Mouse (Mus musculus) testis, postnatal 10 days (tissue): Measurements from ENCODE around the gene Muc20.
A peak's percentile ranks its signal among the peaks of the same experiment; 100 is the strongest.

Source experiments
- DNase-seq: peaks from one replicate; pipeline ENCODE4 v3.0.0; 2021; ENCODE audit warnings: low spot score

Muc20 gene

GRCm38 (mm10) chr16:32797426-32797689 lies at the start of gene Muc20:
Muc20 (minus strand) TSS chr16:32797435.
- DNase-seq: no peak

- DNase-seq: no peak
Measured at GRCm38 (mm10) chr16:32831501-32831900, 34.3 kb upstream of the Muc20 start.

GRCm38 (mm10) chr16:32829104-32829503 lies 31.9 kb upstream of the Muc20 start:
- no peak for DNase-seq

- DNase-seq: no peak
Measured at GRCm38 (mm10) chr16:32826521-32826920, 29.3 kb upstream of the Muc20 start.

GRCm38 (mm10) chr16:32825380-32825779 lies 28.1 kb upstream of the Muc20 start:
- no peak for DNase-seq

- DNase-seq: no peak
Measured at GRCm38 (mm10) chr16:32824061-32824460, 26.8 kb upstream of the Muc20 start.

- DNase-seq: no peak
Measured at GRCm38 (mm10) chr16:32823487-32823886, 26.3 kb upstream of the Muc20 start.

- no peak for DNase-seq
Measured at GRCm38 (mm10) chr16:32822881-32823280, 25.6 kb upstream of the Muc20 start.

GRCm38 (mm10) chr16:32822450-32822827 lies 25.2 kb upstream of the Muc20 start:
- DNase-seq: no peak

- no peak for DNase-seq
Measured at GRCm38 (mm10) chr16:32821772-32822449, 24.7 kb upstream of the Muc20 start.

- DNase-seq: no peak
Measured at GRCm38 (mm10) chr16:32818441-32818840, 21.2 kb upstream of the Muc20 start.

- DNase-seq: no peak
Measured at GRCm38 (mm10) chr16:32818036-32818435, 20.8 kb upstream of the Muc20 start.

- peak; percentile 51 for DNase-seq
Measured at GRCm38 (mm10) chr16:32815160-32815605, 17.9 kb upstream of the Muc20 start.

GRCm38 (mm10) chr16:32814539-32814938 lies 17.3 kb upstream of the Muc20 start:
- DNase-seq: peak; percentile 56

GRCm38 (mm10) chr16:32813771-32814170 lies 16.5 kb upstream of the Muc20 start:
- no peak for DNase-seq

GRCm38 (mm10) chr16:32813362-32813761 lies 16.1 kb upstream of the Muc20 start:
- no peak for DNase-seq

- peak; percentile 95 for DNase-seq
Measured at GRCm38 (mm10) chr16:32812888-32813361, 15.7 kb upstream of the Muc20 start.

- no peak for DNase-seq
Measured at GRCm38 (mm10) chr16:32810321-32810720, 13.1 kb upstream of the Muc20 start, which contains the start of gene Smbd1. Smbd1 (minus strand) TSS chr16:32810477.

- no peak for DNase-seq
Measured at GRCm38 (mm10) chr16:32807408-32808185, 10.4 kb upstream of the Muc20 start.

- no peak for DNase-seq
Measured at GRCm38 (mm10) chr16:32805151-32805550, 7.9 kb upstream of the Muc20 start.

- no peak for DNase-seq
Measured at GRCm38 (mm10) chr16:32803901-32804300, 6.7 kb upstream of the Muc20 start.

GRCm38 (mm10) chr16:32803252-32803853 lies 6.1 kb upstream of the Muc20 start:
- peak; percentile 62 for DNase-seq
